Mouse (Mus musculus): Measurements from ENCODE around the gene Gja5.
A peak's percentile ranks its signal among the peaks of the same experiment; 100 is the strongest.

Gene Gja5

DNA sequence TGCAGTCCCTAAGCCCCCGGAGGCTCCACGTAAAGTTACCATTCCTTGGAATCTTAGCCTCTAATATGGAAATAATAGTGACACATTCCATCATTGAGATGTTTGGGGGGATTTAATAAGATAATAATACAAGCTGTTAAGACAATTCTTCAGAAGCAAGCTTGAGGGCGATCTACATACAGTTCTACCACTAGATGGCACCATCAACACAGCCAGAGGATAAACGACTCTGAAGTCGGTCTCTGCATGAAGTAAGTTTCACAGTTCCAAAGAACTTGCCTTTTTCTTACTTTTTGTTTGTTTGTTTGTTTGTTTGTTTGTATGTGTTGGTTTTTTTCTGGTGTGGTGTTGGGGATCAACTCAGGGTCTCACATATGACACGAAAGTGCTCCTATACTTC is 31.7 kb downstream of the Gja5 start:
- DNase-seq (ENCODE audit: low spot score in 2 of 2) = no peak

DNA sequence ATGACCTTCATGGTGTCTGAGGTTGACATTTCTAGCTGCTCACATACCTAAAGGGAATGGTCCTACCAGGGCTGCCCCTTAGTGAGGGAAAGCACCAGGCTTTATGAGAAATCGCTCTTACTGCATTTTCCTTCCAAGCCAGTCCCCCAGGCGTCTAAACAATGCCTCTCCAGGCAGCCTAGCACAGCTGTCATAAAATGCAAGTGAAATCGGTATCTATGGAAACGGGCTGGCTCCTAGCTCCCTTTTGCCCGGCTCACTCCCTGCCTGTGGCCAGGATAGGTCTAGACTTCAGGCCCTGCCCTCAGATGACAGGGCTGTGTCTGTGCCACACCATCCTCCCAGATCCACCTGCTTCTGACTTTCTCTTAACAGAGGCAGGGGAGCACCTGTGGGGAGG is 33.1 kb downstream of the Gja5 start:
- no peak for DNase-seq (ENCODE audit: low spot score in 2 of 2)

DNA sequence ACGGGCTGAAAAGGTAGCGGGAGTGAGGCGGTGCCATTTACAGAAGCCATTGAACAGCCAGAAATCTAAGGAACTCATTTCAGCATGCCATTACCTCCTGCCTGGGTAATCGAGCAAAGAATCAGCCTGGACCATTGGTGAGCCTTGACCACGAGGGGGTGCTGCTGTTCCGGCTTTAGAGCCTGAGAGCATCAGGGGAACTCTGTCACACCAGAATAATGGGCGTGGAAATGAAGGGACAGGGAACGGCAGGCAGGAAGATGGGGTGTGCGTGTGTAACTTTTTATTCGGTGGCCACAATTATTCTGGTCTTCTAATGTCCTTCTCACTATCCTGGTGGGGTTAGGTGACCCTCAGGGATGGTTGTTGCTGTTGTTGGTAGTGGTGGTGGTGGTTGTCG is 34.2 kb downstream of the Gja5 start:
- peak; percentile 58 to 64 for DNase-seq (ENCODE audit: low spot score in 2 of 2)

DNA sequence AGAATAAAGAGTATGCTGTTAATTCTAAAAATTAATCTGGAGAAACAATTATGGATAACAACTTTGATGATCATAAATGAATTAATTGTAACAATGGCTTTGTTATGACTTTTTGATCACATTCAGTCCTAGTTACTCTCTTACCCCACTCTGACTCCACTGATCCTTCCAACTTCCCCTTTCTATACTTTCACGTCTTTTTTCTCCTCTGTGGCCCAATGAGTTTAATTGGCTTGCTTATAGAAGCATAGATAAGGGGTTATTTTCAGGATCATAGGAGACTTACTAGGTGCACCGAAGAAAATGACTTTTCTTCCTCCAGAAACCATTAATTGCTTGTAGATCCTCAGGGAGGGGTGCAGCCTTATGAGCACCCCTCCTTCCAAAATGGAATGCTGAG is 38.2 kb downstream of the Gja5 start:
- no peak for DNase-seq (ENCODE audit: low spot score in 2 of 2)

DNA sequence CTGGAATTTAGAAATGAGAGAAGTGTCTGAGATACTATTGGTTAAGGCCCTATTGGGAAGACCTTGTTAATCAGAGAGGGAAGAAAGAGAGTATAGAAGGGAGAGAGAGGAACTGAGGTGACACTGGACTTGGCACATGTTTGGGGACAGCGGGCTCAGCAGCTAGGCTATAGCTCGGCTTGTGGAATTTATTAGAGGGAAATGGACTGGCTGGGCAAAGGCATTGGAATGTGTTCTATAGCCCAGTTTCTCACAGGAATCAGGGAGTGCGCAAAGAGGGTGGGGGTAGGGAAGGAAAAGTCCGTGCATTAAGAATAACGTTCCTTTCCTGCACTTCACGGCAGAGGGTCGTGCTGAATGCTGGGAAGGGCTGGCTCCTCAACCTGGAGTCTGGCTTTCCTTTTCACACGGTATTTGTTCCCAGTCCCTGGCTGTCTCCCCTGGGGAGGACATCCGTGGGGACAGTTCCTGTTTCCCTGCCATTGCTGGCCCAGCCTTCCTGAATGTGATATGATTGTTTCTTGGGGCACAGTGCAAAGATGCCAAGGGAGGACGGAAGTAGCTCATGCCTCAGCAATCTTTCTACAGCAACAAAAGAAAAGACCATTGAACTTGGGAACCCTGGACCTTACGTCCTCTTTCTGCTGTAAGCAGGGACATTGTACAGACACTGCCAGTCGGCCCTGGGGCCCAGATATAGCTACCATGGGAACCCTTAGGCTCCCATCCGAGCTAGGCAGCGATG is 49.2 kb downstream of the Gja5 start:
- DNase-seq (ENCODE audit: low spot score in 2 of 2) = no peak

DNA sequence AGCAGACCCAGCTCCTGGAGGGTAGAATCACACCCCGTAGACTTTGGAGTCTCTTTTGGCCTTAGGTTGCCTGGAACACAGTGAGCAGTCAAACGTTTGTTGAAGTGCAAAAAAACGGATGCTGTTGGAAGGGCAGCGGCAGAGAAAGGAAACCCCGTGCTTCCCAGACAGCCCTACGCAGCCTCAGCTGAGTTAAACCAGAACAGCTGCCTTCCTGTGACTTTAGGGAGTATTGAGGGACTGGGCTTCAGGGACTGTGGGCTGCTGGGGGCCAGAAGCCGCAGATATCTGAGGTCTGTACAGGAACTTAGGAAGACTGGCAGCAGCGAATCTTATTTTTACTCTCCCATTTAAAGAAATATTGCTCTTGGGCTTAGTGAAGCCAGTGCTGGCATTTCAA is 56.1 kb downstream of the Gja5 start:
- DNase-seq (ENCODE audit: low spot score in 2 of 2) = no peak

DNA sequence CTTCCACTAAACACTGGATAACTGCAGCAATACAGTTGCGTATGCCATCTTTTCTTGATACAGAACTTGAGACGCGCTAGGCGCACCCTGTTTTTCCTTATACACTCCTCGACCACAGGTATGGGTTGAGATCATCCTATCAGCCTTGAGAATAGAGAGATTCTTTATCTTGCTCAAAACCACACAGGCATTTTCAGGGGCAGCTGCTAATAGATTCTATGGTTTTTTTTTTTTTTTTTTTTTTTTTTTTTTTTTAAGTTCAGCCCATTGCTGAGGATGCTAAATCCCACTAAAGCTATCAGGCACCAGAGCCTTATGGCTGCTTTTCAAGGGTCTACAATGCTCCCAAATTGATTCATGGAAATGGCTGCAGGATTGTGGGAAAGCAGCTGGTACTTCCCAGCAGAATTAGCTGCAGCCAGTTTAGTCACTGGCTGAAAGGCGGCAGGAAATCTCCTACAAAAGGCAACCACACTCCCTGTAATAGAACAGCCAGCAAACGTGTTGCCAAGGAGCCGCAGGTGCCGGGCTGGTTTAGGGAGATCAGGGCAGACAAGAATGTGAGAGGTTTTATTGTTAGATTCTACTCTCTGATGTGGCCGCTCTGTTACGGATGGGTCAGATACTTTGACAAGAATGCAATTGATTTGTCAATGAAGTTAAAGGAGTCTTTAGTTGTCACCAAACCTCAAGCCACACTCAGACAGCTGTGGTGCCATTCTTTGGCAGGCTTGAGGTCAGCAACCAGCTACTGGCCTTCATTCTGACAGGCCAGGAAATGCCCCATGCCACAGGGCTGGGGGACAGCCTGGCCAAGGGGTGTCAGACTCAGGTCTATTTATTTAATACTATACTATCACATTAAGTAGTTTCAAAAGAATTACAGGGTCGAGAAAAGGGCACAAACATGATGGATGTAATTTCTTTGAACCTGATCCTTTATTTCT is 58.9 kb downstream of the Gja5 start:
- no peak for DNase-seq (ENCODE audit: low spot score in 2 of 2)

DNA sequence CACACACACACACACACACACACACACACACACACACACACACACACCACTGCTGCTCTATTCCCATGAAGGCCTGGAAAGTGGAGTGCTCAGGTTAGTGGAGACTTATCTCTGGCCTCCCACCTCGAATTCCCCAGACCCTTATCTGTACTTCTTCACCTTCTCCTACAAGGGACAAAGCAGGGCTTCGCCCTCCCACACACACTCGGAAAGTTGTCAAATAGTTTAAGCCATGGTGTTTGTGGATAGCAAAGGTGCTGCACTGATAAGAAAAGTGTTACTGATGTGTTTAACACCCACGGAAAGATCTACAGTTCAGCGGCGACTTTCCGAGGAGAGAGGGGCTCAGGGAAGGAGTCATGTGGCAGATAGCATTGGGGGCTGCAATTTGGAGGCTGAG is 66.5 kb downstream of the Gja5 start:
- no peak for DNase-seq (ENCODE audit: low spot score in 2 of 2)

DNA sequence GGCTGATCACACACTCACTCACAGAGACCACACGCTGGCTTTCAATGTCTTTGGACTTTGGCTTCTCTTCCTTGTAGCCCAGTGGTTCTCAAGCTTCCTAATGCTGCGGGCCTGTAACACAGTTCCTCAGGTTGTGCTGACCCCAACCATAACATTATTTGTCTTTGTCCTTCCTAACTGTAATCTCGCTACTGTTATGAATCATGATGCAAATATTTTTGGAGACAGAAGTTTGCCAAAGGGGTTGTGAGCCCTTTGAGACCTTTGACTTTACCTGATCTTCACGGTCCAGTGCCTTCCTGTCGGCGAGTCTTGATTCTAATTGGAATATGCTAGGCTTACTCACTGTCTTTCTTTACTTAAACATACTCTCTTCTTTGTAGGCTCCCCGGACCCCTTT is 70.0 kb downstream of the Gja5 start:
- DNase-seq (ENCODE audit: low spot score in 2 of 2) = no peak

DNA sequence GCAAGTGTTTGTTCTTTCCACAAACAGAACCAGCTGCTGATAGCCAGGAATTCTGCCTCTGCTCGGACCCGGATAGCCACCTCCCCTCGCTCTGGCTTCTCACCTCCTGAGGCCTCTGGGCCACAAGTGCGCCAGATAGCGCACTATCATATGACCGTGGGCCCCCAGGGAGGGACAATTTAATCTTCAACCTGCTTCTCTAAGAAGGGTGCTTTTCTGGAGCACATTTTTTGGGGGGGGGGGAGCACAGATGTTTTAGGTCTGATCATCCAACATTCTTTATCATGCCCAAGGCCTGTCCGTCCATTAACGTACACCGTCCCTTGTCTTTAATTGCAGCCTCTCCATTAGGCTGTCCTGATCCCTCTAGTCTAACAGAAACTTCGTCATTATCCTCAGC is 71.1 kb downstream of the Gja5 start:
- no peak for DNase-seq (ENCODE audit: low spot score in 2 of 2)

DNA sequence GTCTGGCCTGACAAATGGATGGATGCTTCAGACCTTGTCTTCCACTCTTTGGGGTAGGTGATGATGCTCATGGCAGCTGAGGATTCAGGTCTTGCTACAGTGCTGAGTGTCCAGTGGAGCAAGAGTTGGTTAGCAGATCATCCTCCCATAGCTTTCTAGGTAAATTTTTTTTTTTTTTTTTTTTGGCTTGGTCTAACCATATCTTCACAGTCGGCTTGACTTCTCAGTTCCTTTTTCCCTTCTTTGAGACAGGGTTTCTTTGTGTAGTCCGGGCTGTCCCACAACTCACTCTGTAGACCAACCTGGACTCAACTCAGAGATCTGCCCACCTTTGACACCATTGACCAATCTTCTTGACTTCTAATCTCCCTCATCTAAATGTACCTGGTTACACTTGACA is 73.0 kb downstream of the Gja5 start:
- DNase-seq (ENCODE audit: low spot score in 2 of 2) = no peak

DNA sequence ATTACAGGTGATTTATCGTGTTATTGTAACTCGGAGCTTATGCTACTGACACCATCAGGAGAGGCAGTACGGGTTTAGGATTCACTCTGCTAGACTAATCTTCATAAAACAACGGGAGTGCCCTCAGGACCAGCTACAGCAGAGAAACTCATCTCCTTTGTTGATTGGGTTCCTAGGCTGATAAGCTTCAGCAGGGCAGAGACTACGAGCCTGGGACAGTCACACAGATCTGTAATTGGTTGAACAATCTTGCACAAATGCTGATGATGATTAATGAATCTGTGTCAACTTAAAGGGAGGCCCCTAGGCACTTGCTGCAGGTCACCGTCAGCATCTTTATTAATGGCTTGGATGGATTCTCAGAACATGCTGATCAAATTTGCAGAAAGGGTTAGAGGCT is 74.0 kb downstream of the Gja5 start:
- no peak for DNase-seq (ENCODE audit: low spot score in 2 of 2)

DNA sequence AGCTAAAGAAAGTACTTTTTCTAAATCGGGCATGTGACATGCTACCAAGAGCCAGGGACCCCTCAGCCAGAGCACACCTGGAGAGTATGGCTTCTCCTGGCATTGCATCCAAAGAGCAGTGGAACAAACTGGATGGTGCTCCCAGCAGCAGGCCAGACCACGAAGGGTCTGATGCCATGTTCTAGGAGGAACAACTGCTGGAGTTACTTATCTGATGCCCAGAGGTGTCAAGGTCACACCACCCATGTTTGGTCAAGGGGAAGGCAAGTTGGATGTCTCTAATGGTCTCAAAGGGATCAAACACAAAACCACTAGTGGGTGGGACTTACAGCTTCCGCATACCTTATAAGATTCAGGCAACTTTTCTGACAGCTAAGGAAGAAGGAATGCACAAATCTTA is 74.5 kb downstream of the Gja5 start:
- DNase-seq (ENCODE audit: low spot score in 2 of 2) = no peak

DNA sequence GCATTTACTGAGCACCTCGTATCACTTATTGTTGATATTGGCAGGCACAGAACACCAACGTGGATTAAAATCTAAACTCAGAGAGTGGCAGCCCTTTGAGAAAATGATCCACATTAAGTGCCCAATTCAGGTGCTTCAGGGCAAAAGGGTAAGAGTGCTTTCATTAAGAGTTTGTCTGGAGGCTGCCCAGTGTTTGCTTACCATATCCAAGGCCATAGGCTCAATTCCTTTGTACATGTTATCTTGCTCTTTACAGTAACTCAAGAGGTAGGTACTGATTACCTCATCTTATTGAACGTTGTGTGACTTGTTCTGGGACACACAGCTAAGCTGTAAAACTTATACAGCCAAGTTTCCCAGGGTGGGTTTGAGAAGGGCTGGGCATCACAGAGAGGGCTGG is 77.3 kb downstream of the Gja5 start:
- no peak for DNase-seq (ENCODE audit: low spot score in 2 of 2)

DNA sequence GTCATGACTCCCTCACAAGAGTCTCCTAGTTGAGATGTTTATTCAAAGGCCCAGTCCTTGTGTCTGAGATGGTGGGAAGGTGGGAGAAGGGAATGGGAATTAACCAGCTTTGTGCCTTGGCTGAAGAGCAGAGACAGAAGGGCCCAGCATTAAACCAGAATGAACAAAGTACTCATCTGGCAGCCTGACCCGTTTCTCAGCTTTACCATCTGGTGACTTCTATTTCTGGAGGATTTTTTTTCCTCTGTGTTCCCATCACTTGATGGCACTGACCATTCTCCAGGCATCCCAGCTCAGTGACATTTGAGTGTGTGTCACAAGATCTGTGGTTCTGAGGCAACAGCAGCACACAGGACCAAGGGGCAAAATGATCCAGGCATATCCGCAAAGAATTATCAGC is 78.2 kb downstream of the Gja5 start:
- no peak for DNase-seq (ENCODE audit: low spot score in 2 of 2)

DNA sequence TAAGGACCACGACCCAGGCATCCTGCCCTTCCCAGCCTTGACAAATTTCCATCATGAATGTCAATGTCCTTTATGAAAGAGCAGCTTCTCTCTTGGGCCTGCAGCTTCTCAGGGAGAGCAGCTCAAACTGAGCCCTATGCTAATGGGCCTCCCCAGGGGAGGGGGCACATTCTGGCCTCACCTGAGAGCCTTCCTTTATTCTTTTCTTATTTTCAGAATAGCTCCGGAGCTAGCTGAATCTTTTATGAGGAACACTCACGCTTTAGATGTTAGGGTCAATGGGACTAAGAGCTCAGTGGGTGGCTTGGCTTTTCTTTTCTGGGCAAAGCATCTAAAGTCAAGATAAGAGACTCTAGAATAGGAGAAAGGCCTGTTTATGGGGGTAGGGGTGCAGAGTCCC is 88.0 kb downstream of the Gja5 start:
- DNase-seq (ENCODE audit: low spot score in 2 of 2) = no peak

DNA sequence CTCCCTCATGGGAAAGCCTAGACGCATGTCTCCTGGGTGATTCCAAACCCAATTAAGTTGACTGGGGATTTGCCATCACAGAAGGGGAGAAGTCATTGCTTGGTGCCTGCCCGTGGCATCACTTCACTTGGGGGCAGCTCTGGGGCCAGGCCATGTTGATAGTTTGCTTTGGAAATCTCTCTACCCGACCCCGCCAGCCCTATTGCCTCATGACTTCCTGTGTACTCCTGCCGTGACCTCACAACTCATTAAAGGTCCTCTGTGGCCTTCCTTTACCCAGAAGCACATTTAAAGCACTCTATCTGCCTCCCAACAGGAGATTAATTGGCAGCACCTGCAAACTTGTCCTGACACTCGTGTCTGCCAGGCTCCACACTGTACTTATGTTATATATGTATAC is 93.3 kb downstream of the Gja5 start:
- no peak for DNase-seq (ENCODE audit: low spot score in 2 of 2)

DNA sequence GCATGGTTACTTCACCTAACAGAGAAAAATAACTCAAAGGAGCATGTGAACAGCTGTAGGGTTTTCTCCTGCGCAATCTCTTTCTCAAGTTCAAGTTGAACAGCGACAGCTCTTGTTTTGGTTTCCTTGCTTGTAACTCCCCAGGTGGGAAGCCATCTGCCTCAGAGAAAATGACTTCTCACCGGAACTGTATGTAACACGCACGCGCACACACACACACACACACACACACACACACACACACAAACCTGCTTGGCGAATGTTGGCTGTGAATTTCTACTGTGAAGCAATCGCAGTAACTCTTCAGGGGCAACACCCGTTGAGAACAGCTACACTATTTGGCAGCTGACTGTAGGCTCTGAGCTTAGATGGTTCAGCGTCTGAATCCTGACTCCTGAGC is 98.6 kb downstream of the Gja5 start:
- no peak for DNase-seq (ENCODE audit: low spot score in 2 of 2)

DNA sequence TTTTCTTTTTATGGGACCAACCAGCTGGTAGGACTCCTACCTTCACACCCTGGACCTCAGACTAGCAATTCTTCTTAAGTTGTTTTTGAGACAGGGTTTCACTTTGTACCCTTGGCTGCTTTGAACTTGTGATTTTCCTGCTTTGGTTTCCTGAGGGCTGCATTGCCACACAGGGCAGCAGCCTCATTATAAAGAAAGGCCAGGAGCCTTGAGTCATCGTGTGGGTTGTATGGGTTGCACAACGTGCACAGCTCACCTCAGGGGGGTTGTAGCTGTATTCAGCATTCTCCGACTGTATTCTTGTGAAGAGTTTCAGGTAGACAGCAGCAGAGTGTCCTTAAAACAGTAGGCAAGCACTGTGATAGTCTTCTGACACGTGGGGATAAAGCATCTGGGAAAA is 100.0 kb downstream of the Gja5 start:
- DNase-seq (ENCODE audit: low spot score in 2 of 2) = no peak

DNA sequence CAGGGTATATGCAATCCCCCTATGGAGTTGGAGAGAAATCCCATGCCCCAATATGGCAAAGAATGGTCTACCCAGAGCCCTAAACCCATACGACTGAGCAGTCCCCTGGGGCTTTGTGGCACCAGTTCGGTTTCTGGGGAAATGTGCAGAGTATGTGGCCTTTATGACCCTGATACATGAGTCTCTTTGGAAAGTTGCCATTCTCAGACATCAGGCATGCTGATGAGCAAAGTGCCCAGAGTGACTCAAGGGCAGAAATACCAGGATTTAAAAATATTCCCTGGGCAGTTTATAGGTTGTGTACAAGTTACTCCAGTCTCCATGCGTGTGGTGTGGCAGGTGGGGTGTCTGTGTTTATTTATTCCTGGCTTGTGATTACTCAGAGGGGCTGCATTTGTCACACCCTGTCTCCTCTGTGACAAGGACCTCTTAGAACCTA is 102.5 kb downstream of the Gja5 start:
- no peak for DNase-seq (ENCODE audit: low spot score in 2 of 2)

DNA sequence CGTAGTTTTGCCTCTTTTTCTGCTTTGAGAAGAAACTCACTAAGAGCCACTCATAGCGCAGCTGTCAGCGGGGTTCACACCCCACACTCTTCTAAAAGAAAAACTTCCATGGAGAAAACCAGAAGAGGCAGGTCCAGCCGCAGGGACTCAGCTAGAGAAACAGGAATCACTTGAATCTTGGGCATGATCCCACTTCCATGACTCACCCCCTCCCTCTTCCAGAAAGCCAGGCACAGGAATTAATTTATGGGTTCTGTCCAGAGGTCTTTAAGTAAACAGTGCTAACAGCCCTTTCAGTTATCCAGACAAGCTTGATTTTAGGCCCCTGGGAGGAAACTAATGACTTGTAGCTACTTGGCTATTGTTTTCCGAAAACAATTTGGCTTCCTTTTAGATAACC is 120.7 kb downstream of the Gja5 start:
- no peak for DNase-seq (ENCODE audit: low spot score in 2 of 2)

DNA sequence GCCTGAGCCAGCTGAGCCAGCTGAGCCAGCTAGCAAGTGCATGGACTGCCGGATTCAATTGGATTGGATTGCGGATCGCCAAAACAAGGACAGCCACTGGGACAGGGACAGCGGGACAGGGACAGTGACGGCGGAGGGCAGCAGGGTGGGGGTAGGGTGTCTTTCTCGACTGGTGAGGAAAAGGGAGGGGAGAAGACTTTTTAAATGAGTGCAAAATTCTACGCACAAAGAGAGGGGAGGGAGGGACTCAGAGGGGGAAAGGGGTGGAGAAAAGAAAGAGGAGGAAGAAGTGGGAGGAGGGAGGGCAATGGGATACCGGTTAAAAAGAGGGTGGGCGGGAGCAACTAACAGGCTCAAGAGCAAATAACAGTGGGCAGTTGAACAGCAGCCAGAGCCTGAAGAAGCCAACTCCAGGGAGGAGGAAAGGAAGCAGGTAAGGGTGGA is 127.6 kb downstream of the Gja5 start:
- DNase-seq (ENCODE audit: low spot score in 2 of 2) = no peak

DNA sequence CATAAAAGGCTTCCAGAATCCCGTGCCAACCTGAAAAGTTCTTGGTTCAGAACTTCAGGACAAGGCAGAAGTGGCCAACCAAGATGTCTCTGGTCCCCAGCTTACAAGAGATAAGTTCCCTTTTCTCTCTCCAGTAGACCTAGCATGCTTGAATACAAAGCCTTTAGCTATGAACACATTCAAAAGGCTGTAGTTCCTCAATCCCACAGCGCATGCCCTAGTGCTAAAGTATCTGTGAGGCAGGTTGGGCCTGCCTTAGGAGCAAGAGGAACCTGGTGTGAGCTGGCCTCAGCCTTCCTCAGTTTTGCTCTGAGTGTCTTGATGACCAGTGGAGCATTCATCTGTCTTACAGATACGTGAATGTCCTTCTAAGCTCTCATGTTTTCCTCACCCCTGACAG is 131.1 kb downstream of the Gja5 start:
- peak in 1 of 2 experiments; percentile 1 for DNase-seq (ENCODE audit: low spot score in 2 of 2)
